Mouse (Mus musculus) heart, postnatal 36 days (tissue): Measurements from ENCODE around the gene Foxp1. TPM values are rescaled to one million over a fixed set of nuclear protein-coding genes. Genes with fewer than 3 reads are reported as not detected.

Experiments used
- DNase-seq, 2 experiments: peaks; one replicate each; pipeline ENCODE4 v3.0.0; 2021 to 2022
- intact Hi-C: fragments of 180-260 bp; cut with DNase I; formaldehyde crosslinking; loops from one replicate; pipeline ENCODE4 v1.15.1; 2025
- total RNA-seq, 2 experiments: library from RNA; stranded (reverse); gene quantifications; 2 replicates each; pipeline ENCODE4 v1.2.3; 2021

Foxp1 gene
- total RNA-seq, 2 experiments from 2014 or later: 31.9 to 39.3 TPM

- DNase-seq: no peak
- intact Hi-C loops: no loop called here
Observed at GRCm38 (mm10) chr6:99309466-99310170, 212.9 kb downstream of the Foxp1 start.

GRCm38 (mm10) chr6:99305751-99306150 is 216.8 kb downstream of the Foxp1 start:
- no peak for DNase-seq
- intact Hi-C loops: no loop called here

- intact Hi-C loops: no loop called here
- no peak for DNase-seq
Observed at GRCm38 (mm10) chr6:99305236-99305635, 217.3 kb downstream of the Foxp1 start.

- intact Hi-C loops: loop anchor here (2.0 kb wide), 1 partner anchor 36 kb away; no protein-coding TSS in a partner anchor
- DNase-seq: no peak
Observed at GRCm38 (mm10) chr6:99302662-99303435, 219.7 kb downstream of the Foxp1 start.

GRCm38 (mm10) chr6:99301923-99302322 is 220.6 kb downstream of the Foxp1 start:
- intact Hi-C loops: loop anchor here (2.0 kb wide), 1 partner anchor 35 kb away; no protein-coding TSS in a partner anchor
- DNase-seq: no peak

DNA sequence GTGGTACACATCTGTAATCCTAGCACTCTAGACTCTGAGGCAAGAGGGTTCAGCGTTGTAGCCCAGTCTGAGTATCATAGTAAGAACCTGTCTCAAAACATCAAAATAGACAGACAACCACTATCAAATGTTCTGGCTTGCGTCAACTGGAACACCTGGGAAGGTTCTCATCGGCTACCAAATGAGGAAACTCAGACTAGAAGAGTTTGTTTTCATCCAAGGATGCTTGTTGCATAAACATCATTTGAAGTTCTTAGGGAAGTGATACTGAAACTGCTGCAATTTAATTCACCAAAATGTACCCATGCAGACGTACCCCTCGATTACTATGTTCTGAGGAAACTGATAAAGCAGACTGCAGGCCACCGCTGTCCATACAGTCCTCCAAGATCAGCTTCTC is 222.3 kb downstream of the Foxp1 start:
- intact Hi-C loops: no loop called here
- DNase-seq: no peak

GRCm38 (mm10) chr6:99299196-99299595 is 223.3 kb downstream of the Foxp1 start:
- intact Hi-C loops: no loop called here
- no peak for DNase-seq

DNA sequence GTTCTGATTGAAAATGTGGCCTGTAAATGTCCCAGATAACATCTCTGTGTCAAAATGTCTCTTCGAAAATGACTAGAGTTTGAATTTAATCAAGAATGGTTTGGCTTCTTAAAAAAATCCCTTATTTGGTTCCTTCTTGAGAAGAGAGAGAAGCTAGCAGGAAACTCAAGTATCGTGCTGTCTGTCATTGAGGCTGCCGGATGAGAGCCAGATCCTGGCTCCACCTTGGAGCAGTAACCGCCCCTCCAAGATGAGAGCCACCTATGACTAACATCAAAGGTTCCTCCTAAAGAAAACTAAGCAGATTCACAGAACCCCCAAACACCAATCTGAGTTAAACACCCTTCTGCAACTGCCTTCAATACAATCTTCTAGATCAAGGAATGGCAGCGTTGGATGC is 225.0 kb downstream of the Foxp1 start:
- intact Hi-C loops: no loop called here
- no peak for DNase-seq

GRCm38 (mm10) chr6:99295495-99295894 is 227.0 kb downstream of the Foxp1 start:
- no peak for DNase-seq
- intact Hi-C loops: no loop called here

- intact Hi-C loops: no loop called here
- no peak for DNase-seq
Observed at GRCm38 (mm10) chr6:99289220-99289619, 233.3 kb downstream of the Foxp1 start.

DNA sequence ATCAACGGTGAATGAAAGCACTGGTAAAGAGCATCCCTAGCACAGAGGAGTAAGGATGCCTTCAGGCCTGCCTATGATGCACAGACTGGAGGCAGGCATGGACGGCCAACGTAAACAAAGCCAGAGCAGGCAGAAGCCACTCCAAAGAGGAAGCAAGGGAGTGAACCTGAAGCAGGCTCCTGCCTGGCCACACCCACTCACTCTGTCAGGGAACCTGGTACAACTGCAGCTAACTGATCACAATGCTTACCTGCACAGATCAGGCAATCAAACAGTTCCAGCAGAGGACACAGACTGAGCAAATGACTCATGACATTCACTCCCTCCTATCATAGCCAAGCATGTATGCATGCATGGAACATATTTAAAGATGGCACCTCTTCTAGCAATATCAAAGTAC is 237.5 kb downstream of the Foxp1 start:
- intact Hi-C loops: no loop called here
- DNase-seq: no peak

DNA sequence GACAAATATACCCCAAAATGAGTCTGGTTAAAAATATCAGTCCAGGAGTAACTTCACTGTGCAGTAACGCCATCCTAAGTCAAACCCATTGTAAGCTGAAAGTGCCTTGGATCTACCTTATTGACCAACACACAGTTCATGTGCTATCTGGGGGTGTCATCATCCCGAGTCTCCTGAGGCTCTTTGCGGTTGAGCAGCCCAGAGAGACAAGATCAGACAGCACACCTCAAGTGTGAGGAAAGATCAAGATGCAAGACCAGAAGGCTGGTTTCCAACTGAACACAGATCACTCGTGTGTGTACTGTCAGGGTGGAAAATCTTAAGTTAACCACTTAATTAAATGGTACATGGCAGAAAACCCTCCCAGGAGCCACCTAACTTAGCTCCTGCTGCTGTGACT is 238.5 kb downstream of the Foxp1 start:
- intact Hi-C loops: no loop called here
- DNase-seq: no peak

DNA sequence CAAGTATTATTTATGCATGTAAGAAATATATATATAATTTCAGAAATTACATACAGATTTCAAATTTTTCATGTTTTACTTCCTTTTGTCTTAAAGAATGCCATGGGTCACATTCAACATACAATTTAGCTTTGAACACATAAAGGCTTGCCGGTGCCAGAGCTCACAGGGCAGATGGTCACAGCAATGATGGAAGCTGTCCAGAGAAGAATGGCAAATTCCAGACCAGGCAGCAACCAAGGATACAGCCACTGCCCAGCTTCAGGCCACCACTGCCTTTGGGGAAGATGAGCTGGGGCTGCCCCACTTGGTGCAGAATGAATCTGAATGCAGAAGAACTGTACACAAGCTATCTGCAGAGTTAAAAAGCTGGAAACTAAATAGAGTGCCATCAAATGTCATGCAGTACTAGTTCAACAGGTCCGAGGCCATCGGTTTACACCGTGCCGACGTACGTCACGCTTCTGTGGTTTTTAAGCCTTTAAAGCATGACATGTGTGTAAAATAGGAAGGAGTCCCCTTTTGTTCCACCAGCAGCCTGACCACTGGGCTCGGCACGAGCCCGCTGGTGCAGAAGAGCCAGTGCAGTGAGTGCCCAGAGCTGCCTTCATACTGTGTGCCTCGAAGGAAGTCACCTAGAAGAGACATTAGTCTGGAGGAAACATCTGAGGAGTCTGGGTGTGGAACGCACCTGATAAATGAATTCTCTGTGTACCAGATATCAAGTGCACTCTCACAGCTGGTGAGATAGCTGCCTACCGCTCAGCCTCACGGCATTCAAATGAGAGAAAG is 239.5 kb downstream of the Foxp1 start:
- DNase-seq: no peak
- intact Hi-C loops: no loop called here

DNA sequence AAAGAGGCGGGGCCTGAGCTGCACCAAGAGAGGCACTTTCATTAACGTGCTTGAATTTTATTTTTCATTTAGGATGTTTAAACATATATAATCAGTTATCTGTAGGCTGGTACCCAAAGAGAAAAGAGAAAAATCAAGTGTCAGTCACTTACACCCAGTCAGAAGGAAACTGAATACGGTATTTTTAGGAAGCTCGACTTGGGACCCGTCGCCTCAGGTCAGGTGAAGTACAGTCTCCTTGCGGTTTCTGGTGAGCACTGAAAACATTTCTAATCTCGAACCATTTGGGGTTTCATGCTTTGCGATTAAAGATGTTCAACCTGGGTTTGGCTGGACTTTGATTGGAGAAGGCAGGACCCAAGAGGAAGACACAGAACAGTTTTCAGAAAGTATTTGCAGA is 241.1 kb downstream of the Foxp1 start:
- intact Hi-C loops: no loop called here
- DNase-seq: no peak

- intact Hi-C loops: no loop called here
- no peak for DNase-seq
Observed at GRCm38 (mm10) chr6:99280619-99281018, 241.9 kb downstream of the Foxp1 start.

- intact Hi-C loops: no loop called here
- no peak for DNase-seq
Observed at GRCm38 (mm10) chr6:99277251-99277650, 245.3 kb downstream of the Foxp1 start.

- intact Hi-C loops: no loop called here
Observed at GRCm38 (mm10) chr6:99276297-99276653, 246.2 kb downstream of the Foxp1 start.

DNA sequence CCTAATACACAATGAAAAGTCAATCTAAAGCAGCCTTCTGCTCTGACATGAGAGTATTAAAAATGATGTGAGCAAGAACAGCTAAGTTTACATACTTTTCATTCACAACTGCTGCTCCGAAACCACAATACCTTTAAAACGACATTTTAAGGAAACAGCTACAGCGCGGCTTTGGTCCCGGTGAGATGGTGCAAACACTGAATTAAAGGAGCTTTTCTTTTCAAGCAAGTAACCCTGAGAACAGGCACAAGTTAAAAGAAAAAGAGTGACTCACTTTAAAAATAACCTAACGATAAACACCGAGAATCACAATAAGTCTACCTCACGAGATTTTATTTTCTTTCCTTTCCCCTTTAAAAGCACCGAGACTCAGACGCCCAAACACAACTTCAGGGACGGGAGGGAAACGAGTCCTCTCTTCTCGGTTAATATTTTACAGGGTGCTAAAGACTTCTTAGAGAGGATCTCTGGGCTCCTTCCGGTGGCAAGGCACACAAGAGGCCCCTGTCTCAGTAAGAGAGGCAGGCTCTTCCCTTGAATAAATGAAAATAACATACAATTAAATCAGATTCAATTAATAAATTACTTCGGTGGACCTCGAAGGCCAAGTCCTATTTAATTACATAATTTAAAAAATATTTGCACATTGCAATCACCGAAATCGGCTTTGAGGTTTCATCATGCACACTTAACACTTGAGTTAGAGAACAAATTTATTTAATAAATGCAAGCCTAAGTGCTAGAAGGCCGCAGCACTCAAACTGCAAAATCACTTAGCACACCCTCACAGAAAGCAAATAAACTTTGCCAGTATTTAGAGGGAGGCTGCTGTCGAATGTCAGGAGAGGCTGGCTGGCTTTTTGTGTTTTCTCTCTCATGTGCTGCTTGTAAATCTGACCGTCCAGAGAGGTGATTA is 246.9 kb downstream of the Foxp1 start:
- DNase-seq: no peak
- intact Hi-C loops: no loop called here

More at GRCm38 (mm10) chr6:99276297-99276653, 246.2 kb downstream of the Foxp1 start:
- no peak for DNase-seq

- intact Hi-C loops: no loop called here
Observed at GRCm38 (mm10) chr6:99274667-99275066, 247.9 kb downstream of the Foxp1 start.

DNA sequence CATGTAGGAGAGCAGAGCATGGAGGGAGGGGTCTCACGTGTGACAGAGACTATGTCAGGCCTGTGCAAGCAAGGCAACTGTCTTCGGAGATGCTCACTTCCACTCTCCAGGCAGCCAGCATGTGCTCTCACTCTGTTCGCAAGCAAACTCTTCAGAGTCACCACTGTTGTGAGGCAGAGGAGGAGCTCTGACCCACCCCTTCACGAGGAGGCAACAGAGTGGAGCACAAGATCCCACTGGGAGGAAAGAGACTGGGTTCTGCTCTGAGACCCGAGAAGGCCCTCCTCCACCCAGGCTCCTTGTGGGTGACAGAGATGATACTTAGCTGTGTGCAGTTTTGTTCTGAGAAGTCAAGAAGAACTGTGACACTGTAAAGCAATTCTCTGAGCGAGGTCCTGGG is 248.3 kb downstream of the Foxp1 start:
- DNase-seq: no peak
- intact Hi-C loops: no loop called here

More at GRCm38 (mm10) chr6:99274667-99275066, 247.9 kb downstream of the Foxp1 start:
- no peak for DNase-seq
